Mouse (Mus musculus) cerebellum, postnatal 25 days (tissue): Measurements from ENCODE around the gene Pak2.
"Not testable (repeated sequence)": the region's sequence is repeated elsewhere in the genome, so short reads cannot be mapped to it uniquely, and the experiment has no call there.

Source experiments
- DNase-seq, 2 experiments: peaks; one replicate each; pipeline ENCODE4 v3.0.0; 2021; ENCODE audit warnings: mixed read lengths in 2 of 2

Pak2 gene

DNA sequence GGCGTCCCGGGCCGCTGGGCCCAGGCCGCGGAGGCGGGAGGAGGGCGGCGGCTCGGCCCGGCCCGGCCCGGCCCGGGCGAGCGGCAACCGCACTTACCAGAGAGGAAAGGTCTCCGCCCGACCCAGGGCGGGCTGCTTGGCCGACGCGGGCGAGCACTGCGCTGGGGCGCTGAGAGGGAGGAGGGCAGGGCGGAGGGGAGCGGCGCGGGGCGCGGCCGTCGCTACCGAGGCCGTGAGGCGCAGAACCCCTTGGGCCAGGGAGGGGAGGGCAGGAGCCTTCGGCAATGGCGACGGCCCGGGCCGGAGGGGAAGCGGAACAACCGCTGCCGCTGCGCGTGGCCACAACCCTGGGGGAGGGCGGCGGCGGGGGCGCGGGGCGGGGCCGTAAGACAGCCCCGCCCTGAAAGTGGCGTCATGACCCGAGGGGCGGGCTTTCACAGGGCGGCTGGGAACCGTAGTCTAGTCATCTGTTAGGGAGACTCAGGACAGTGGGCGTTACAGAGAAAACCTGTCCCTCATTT lies at the start of gene Pak2:
TSS of gene Pak2 (minus strand) at position 352 of the 521 bp plus-strand sequence.
- peak; percentile 89 to 94 for DNase-seq

DNA sequence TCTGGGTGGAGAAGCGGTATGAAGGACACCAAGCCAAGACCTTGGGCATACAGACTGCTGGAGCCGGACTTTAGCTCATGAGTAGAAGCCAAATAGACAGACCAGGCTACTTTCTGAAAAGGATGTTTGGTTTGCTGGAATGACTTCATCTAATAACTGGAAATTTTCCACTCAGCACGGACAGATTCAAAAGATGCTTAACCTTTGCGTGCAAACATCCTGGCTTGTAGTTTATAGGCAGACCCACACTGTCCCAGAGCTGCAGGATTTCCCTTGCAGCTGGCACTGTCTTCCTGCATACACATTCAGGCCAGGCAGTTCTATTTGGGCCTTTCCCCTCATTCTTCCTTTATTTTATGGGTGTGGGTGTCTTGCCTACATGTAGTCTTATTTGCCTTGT lies 47.9 kb upstream of the Pak2 start:
- no peak for DNase-seq

- no peak for DNase-seq
Measured at GRCm38 (mm10) chr16:32125364-32125763, 46.2 kb upstream of the Pak2 start.

GRCm38 (mm10) chr16:32124444-32125335 lies 45.5 kb upstream of the Pak2 start:
- no peak for DNase-seq

- DNase-seq = no peak
Measured at GRCm38 (mm10) chr16:32124020-32124419, 44.9 kb upstream of the Pak2 start.

DNA sequence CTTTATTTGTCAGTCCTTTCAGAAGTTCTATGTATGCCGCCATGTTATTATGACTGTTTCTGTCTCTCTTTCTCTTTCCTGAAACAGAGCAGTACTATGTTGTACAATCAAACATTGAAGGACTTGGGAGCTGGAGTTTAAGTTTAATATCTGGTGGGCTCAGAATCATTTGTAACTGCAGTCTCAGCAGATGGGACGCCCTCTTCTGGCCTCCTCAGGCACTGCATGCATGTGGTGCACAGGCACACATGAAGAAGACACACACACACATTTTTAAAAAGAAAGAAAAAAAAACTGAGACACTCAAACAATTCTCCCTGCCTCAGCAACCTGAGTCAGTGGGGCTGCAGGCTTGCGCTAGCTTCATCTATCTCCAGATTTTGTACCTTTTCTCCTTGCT lies 41.3 kb upstream of the Pak2 start:
- DNase-seq = no peak

GRCm38 (mm10) chr16:32116186-32116585 lies 37.0 kb upstream of the Pak2 start:
- no peak for DNase-seq

- no peak for DNase-seq
Measured at GRCm38 (mm10) chr16:32115781-32116180, 36.6 kb upstream of the Pak2 start.

- peak; percentile 90 to 91 for DNase-seq
Measured at GRCm38 (mm10) chr16:32114968-32115695, 36.0 kb upstream of the Pak2 start.

DNA sequence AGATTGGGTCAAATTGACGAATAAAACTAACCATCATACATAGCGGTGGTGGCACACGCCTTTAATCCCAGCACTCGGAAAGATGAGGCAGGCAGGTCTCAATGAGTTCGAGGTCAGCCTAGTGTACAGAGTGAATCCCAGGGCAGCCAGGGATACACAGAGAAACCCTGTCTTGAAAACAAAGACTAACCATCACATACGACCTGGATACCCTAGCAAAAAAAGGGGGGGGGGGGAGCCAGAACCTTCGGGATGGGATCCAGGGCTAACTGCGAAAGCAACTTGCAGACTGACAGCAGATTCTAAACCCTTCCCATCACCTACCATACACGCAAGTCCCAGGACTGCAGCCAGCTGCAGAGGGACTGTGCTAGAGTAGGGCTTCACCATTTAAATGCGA lies 35.3 kb upstream of the Pak2 start:
- DNase-seq = no peak

DNA sequence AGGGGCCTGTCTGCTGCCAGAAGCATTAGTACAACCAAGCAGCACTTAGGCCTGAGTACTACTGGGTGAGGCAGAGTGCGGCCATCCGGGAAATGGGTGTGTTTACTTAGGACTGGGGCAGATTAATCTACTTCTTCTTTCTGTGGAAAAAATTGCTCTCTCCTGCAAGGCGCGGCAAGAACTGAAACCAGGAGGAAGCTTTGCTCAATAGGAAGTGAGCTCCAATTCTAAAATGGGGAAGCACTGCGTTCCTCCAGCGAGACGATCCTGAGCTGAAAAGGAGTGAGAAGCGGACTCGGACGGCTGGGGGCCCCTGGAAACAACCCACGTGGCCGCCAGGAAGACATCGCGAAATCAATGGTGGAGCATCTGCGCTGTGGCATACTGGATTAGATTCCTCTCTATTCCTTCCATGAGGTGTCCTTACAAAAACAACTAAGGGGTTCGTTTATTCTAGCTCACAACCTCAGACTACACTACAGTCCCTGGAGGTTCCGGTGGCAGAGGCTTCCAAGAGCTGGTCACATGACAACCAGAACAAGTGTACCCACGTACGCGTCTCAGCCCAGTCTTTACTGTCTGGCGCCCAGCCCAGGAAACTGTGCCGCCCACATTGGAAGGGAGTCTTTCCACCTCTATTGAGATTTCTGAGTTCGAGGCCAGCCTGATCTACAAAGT lies 34.5 kb upstream of the Pak2 start:
- DNase-seq = peak; percentile 10 to 39

GRCm38 (mm10) chr16:32110951-32111699 lies 32.0 kb upstream of the Pak2 start:
- DNase-seq = peak in 1 of 2 experiments; percentile 12

DNA sequence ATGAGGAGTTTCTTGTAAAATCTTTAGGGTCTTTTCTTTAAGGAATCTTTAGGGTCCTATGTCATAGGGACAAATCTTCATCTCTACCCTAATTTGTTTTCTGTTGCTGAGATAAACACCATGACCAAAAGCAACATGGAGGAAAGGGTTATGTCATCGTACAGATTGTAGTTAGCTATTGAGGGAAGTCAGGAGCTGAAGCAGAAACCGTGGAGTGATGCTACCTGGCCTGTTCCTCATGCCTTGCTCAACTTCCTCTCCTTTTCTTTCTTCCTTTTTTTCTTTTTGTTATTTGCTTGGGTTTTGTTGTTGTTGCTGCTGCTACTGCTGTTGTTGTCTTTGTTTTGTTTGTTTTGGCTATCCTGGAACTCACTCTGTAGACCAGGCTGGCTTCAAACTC lies 29.4 kb upstream of the Pak2 start:
- no peak for DNase-seq

DNA sequence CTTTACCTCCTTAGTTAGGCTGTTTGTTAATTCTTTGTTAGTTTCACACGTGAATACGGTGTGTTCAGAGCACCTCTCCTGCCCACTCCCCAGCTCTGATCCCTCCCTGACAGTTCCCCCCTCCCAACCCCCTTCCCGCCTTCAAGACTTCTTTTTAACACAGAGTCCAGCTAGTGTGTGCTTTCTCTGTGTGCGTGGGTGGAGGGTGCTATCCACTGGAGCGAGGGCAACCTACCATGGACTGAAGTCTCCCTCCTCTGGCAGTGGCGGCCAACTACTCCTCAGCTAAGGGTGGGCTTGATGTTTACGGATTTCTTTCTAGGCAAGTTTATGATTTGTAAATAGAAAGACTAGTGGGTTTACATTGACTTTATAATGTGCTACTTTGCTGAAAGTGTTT lies 29.0 kb upstream of the Pak2 start:
- no peak for DNase-seq

DNA sequence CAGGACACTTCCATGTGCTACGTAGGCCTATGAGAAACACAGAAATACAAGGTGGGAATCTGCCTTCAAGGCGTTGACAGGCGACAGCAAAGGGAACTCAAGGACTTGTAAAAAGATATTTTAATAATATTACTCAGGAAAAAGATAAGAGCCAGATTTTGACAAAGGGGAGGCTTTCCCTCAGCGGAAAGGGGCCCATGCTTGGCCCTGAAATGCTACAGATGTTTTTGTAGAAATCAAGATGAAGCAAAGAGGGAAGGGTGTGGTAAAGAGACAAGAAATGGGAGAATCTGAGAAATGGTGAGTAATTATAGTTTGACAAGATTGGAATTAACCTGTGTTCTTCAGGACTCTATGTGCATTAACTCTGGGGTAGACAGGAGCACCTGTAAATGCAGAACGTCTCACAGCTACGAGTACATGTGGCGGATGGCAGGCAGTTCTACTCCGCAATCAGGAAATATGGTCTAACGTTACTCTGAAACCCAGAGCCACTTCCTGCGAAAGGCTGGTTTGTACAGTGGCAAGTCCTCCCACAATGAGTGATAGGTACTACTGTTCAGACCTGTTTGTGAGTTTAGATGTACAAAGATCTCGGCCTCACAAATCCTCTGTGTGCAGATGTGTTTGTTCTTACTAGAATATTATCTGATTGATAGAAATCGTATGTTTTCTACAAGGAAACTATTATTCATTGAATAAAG lies 28.4 kb upstream of the Pak2 start:
- no peak for DNase-seq

DNA sequence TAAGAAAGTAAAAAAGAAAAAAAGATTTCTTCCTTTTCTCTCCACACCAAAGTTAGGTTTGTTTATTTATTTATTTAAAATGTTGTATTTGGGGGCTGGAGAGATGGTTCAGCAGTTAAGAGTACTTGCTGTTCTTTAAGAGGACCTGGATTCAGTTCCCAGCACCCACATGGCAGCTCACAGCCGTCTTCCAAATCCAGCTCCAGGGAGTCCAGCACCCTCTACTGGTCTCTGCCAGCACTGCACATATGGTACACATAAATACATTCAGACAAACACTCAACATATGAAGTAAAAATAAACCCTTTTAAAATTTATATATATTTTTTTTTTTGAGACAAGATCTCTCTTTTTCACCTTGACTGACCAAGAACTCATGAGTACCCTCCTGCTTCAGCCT lies 26.6 kb upstream of the Pak2 start:
- DNase-seq = no peak

DNA sequence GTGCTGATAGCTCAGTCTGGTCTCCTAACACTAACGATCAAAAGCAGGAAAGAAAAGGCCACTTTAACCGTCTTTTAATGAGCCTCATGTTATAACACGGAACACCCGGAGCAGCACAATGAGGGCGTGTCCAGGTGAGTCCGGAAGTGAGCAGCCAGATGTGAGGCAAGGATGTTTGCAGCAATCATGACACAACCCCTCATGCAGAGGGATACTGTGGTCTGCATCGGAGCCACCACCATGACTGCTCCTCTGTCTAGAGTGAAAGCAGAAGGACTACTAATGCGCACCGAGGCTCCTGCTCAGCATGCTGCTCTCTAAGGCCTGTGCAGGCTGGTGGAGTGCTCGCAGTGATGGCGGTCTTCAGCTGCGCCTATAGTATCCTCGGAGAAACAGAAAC lies 23.2 kb upstream of the Pak2 start:
- no peak for DNase-seq

- peak; percentile 92 to 94 for DNase-seq
Measured at GRCm38 (mm10) chr16:32099638-32100150, 20.6 kb upstream of the Pak2 start, which contains the start of the genes Pigx and Cep19. Gene Pigx (minus strand): TSS chr16:32099740. Gene Cep19 (plus strand): TSS chr16:32099800.

GRCm38 (mm10) chr16:32098897-32099637 lies 19.9 kb upstream of the Pak2 start:
- DNase-seq = no peak

- not testable (repeated sequence) for DNase-seq
Measured at GRCm38 (mm10) chr16:32097757-32098156, 18.6 kb upstream of the Pak2 start.

DNA sequence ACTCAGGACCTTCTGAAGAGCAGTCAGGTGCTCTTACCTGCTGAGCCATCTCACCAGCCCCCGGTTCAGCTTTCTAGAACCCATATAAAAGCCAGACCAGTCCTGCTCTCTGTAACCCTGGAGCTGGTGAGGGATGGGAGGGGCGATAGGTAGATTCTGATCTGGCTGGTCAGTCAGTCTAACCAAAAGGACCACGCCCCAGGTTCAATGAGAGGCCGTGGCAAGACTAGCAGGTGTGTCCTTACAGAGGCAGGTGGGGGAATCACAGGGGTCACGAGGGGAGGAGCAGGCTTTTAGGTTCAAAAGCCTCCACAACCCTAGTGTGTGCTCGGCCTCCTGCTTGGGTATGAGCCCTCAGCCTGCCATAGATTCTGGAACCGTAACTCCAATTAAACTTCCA lies 12.3 kb upstream of the Pak2 start:
- no peak for DNase-seq
